Mouse (Mus musculus): Measurements from ENCODE around the gene Col13a1.

The Col13a1 gene

GRCm38 (mm10) chr10:61894564-61894963 is 84.3 kb downstream of the Col13a1 start:
- no peak for DNase-seq

DNA sequence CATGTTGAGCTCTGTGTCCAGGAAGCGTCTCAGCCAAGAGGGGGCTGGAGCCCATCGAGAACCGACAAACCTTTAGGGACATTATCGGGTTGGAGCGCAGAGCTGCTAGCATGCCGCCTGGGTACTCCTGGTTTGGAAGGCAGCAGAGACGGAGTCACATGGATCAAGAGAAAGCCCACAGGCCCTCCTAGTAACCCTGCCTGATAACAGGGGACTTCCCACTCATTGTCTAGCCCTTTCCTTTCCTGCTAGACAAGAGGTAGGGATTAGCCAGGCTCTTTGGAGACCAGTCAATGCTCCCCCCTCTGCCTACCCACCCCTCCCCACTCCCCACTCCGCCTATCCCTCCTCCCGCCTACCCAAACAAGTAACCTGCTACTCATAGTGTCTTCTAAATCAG is 87.8 kb downstream of the Col13a1 start:
- DNase-seq: no peak

- no peak for DNase-seq
Observed at GRCm38 (mm10) chr10:61890294-61890693, 88.6 kb downstream of the Col13a1 start.

DNA sequence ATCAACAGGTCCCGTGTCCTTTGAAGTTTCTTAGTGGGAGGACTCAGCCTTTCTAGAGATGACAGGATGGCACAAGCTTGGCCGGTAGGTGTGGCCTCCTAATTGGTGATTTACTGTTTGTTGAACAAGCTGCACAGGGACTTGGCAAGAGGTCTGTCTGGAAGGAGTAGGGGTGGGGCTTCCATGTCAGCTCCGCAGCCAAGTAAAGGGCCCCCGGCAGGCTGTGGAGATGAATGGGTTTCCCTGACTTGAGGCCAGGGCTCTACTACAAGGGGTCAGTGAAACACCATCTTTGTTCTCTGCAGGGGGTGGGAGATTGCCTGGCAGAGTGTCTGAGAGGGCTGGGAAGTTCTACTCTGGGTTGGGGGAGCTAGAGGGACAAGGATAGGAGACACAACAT is 99.5 kb downstream of the Col13a1 start:
- no peak for DNase-seq

- DNase-seq: peak; percentile 88
Observed at GRCm38 (mm10) chr10:61877787-61878186, 101.1 kb downstream of the Col13a1 start.

DNA sequence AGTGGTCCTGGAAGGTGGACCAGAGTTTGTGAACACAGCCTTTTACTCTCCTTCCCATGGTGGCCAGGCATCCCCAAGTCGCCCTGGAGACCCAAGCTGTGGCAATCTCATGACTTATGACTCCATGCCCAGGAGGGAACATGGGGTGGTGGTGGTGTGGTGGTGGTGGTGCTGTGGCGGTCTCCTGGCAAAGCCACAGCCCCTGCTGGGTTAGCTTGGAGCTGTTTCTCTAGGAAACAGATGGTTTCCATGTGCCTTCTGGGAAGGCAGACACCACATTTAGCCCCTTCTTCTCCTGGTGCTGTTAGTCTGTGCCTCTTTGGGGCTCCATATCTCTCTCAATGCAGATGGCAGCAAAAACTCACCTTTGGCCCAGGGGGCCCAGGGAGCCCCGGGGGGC is 109.1 kb downstream of the Col13a1 start:
- no peak for DNase-seq

DNA sequence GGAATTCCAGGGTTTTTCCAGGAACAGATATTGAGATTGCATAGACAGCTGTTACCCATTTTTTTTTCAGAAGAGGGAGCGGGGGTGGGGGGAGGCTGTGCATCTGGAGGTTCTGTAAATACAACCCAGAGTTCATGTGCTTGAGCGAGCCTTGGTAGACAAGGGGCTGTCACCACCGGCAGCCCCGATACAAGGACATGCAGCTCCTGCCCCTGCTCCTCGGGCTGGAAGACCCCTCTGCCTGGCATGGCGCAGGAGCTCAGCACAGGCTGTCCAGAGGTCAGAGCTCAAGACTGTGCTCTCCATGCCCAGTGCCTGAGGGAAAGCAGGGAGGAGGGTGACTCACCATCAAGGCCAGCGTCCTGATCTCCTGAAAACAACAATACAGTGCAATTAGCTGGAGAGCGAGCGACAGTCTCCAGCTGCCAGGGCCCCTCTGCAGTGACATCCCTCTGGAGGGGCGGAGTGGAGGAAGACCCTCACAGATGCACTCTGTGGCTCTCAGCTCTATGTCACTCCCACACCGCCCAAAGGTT is 112.8 kb downstream of the Col13a1 start:
- no peak for DNase-seq

DNA sequence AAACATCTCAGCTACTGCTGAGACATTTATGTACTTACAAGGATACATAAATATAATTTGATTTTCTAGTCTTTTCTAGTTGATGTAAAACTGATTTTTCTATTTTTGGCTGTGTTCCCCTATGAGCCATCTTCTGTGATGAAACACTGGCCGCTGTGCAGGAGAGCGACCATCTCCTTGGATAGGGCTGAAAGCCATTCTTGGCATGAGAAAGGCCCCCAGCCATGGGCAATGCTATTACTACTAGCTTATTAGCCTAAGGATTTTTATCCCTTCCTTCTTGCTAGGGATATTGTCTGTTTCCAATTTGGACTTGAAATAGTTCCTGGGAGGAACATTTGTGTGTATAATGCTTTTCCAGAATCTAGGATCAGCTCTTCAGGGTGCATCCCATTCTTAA is 119.5 kb downstream of the Col13a1 start:
- no peak for DNase-seq

- no peak for DNase-seq
Observed at GRCm38 (mm10) chr10:61855139-61855675, 123.7 kb downstream of the Col13a1 start.

GRCm38 (mm10) chr10:61852824-61853223 is 126.1 kb downstream of the Col13a1 start:
- no peak for DNase-seq

DNA sequence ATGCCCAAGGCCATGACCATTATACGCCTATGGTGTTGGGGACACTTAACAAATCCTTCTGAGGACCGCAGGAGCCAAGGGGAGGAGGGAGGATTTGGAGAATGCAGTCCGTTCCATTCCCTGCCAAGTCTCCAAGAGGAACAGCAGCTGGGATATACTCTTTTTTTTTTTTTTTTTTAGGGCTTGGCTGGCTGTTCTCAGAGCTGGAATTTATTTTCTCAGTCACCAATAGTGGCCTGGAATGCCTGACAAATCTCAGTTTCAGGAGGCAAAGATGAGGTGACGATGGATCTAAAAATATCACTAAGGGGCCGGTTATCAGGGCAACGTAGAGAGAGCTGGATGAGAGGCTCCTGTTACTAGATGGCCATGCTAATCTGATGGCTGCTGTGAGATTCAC is 130.4 kb downstream of the Col13a1 start:
- no peak for DNase-seq

GRCm38 (mm10) chr10:61845476-61845875 is 133.4 kb downstream of the Col13a1 start:
- no peak for DNase-seq

- no peak for DNase-seq
Observed at GRCm38 (mm10) chr10:61844475-61844874, 134.4 kb downstream of the Col13a1 start.

- no peak for DNase-seq
Observed at GRCm38 (mm10) chr10:61842261-61842660, 136.6 kb downstream of the Col13a1 start.

GRCm38 (mm10) chr10:61839326-61839725 is 139.6 kb downstream of the Col13a1 start:
- DNase-seq: no peak

GRCm38 (mm10) chr10:61838769-61839168 is 140.1 kb downstream of the Col13a1 start:
- peak; percentile 45 for DNase-seq

DNA sequence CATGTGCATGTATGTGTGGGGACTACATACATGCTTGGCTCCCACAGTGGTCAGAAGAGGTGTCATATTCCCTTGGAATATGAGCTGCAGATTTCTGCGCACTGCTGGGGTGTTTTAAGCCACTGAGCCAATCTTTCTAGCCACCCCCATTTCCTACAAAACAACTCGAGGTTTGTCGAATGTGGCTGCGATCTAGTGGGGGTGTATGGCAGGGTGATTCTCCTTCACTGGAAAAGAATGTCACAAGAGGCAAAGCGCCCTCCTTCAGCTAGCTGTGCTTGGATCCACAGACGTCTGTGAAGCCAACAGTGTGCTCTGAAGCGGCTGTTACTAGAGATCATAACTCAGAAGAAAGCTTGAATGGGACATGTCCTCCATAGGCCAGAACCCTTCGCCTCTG is 141.6 kb downstream of the Col13a1 start:
- DNase-seq: no peak

- no peak for DNase-seq
Observed at GRCm38 (mm10) chr10:61834288-61834687, 144.6 kb downstream of the Col13a1 start.

DNA sequence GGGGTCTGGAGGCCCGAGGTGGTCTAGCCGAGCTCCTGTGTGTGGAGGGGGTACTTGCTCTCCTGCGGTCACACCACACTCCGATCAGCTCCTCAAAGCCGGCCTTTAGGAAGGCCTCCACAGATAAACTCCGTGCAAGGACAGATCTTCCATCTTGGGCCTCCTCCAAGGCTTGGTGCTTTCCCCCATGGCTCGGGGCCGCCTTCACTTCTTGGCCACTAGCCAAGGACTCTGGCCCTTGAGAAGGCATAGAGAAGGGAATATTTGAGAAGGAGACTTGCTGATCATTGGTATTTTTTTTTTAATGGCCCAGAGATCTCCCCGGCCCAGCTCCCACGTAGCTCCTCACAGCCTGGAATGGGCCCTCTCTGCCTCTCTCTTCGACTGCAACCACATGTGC is 146.2 kb downstream of the Col13a1 start:
- DNase-seq: no peak

DNA sequence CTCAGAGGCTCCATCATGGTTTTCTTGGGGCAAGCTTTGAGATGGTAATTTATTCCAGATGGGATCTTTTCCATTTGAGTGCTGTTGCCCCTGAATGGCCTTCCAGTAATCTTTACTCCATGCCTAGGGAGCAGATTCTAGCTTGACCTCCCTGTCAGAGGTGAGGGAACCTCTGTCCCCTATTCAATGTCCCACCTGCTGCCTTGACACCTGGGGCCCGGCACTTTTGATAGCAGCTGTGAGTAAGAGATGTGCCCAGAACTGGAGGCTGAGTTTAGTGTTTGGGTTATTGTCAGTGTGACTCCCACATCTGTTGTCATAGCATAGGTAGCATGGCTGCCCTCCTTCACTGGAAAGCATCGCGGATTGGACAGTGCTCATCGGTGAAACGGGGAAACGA is 147.2 kb downstream of the Col13a1 start:
- DNase-seq: no peak

- no peak for DNase-seq
Observed at GRCm38 (mm10) chr10:61831251-61831650, 147.7 kb downstream of the Col13a1 start.

- DNase-seq: no peak
Observed at GRCm38 (mm10) chr10:61830817-61831216, 148.1 kb downstream of the Col13a1 start.

DNA sequence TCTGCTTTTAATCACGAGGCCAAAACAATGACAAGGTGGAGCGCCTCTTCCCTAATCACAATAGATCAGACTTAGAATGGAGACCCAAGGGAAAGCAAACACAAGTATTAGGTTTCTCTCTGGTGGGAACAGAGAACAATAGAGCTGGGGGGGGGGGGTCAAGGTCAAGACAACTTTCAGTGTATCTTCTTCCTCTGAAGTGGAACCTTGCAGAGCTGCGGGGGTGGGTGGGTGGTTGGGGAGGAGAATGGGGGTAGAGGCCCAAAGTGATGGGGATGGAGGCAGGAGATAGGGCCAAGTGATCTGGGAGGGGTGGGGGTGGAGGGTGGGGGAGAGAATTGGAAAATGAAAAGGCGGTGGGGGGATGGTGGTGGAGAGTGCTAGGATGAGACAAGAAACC is 149.9 kb downstream of the Col13a1 start:
- no peak for DNase-seq

DNA sequence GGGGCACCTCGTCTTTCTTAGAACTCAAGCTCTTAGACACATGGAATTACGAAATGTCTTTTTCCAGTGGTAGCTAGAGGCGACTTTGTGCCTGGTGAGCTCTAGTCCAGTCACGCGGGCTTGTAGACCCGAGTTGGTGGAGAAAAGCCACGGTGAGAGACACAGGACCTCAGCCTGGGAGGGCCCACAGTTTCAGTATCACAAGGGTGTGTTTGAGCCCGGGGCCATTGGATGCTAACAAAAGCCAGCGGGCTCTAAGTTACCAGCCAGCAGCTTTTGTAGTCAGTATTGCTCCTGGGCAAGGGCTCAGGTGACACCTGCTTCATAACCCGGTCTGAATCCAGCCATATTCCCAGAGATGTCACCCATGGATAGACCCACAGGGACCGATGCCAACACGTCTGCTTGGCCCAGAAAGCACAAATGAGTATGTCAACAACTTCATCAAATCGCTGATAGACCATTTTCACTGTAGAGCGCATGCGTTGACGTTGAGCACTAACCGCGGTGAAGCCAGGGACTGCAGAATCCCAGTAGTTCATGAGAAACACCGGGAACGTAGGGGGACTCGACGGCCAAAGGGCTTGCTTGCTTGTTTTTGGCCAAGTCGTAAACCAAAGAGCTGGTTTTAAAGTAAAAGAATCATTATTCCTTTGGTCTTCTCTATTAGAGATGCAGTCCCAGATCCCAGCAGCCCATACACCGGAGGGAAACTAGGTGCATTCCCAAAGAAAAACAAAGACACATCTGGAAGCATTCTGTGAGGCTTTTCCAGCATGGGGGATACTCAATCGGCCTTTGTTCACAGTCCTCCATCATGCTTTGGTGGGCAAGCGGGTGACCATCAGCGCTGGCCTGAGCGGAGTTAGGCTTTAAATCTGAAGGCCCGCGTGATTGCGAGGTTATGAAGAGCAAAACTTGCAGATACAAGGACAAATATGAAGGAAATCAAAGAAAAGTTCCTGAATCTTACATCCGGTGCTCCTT is 150.7 kb downstream of the Col13a1 start:
- DNase-seq: no peak

All from right cerebral cortex, postnatal 4 days (tissue).